Mouse (Mus musculus): Measurements from ENCODE around the gene Bptf.

- TF ChIP-seq POLR2A (IDR thresholded peaks at IDR 0.05; ENCODE audit: borderline replicate concordance, insufficient read depth, low read length) = no peak
- TF ChIP-seq CTCF (IDR thresholded peaks at IDR 0.05; ENCODE audit: borderline replicate concordance, insufficient read depth, low read depth, low read length) = no peak
These were observed 46.1 kb downstream of the Bptf start for GRCm38 (mm10) chr11:107085866-107086265.

All from cerebellum, adult 2 months (tissue).